Mouse (Mus musculus) kidney, embryonic 15.5 days (tissue): ENCODE data around the gene Dnajb13. TPM values are rescaled to one million over a fixed set of nuclear protein-coding genes. Genes with fewer than 3 reads are reported as not detected.

Experiments
- ATAC-seq: fragments of 200-750 bp; cut with Nextera tagmentation; replicated peaks from 2 replicates; pipeline ENCODE4 v1.8.0; 2017; ENCODE audit warnings: moderate TSS enrichment; ENCODE audit not compliant: low FRiP score
- H3K27ac ChIP-seq: fragments of 300-500 bp; sonication (generic); 2 replicates; pipeline ENCODE4 v1.5.1; 2015; ENCODE audit warnings: mild to moderate bottlenecking, inconsistent platforms
- H3K27me3 ChIP-seq: fragments of 300-500 bp; sonication (generic); 2 replicates; pipeline ENCODE4 v1.6.1; 2015; ENCODE audit warnings: inconsistent platforms
- H3K36me3 ChIP-seq: fragments of 300-500 bp; sonication (generic); 2 replicates; pipeline ENCODE4 v1.6.1; 2015; ENCODE audit warnings: inconsistent platforms
- H3K4me1 ChIP-seq: fragments of 300-500 bp; sonication (generic); 2 replicates; pipeline ENCODE4 v1.6.1; 2015; ENCODE audit warnings: inconsistent platforms
- H3K4me2 ChIP-seq: fragments of 300-500 bp; sonication (generic); 2 replicates; pipeline ENCODE4 v1.6.1; 2015; ENCODE audit warnings: moderate library complexity, mild to moderate bottlenecking, inconsistent platforms
- H3K4me3 ChIP-seq: fragments of 300-500 bp; sonication (generic); replicated peaks from 2 replicates; pipeline ENCODE4 v1.5.1; 2015; ENCODE audit warnings: mild to moderate bottlenecking, inconsistent platforms
- H3K9ac ChIP-seq: fragments of 300-500 bp; sonication (generic); 2 replicates; pipeline ENCODE4 v1.6.1; 2015; ENCODE audit warnings: mild to moderate bottlenecking, inconsistent platforms
- H3K9me3 ChIP-seq: fragments of 300-500 bp; sonication (generic); replicated peaks from 2 replicates; pipeline ENCODE4 v1.6.1; 2016; ENCODE audit warnings: inconsistent platforms
- WGBS: fragments of 180-500 bp; shearing (Covaris S2); methylation state at CpG from one replicate; pipeline ENCODE4 v1.1.7; 2015; ENCODE audit warnings: mixed read lengths; 5-methylcytosine and 5-hydroxymethylcytosine counted together
- polyA plus RNA-seq: library from polyadenylated mRNA; unstranded; fragments of >200 nt; fragmentation: Nextera tagmentation; extraction: Ambion mirVana; gene quantifications from 2 replicates; pipeline ENCODE4 v1.2.1, GENCODE M21; 2015

Gene Dnajb13
- polyA plus RNA-seq, 1 experiment from 2014 or later: 0.40 TPM

DNA sequence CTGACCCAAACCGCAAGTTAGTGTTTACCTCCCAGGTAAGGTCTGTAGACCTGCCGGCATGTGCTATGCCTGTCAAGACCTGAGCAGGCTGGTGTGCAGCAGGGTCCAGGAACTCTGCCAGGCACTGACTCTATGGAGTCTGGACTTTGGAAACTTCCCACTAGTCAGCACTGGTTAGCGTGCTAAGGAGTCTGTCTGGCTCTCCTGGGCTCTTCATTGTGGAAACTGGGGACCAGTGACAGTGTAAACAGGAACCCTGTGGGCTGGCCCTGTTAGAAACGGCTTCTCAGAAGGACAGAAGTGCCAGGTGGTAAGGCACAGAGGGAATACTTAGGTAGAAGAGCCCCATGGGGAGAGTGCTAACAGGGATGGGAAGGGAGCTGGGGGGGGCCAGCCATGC, 49.5 kb downstream of the Dnajb13 start:
- no peak overlapping the region for H3K9ac ChIP-seq
- peak; percentile 70 for ATAC-seq
- H3K9me3 ChIP-seq: no peaks in the 10 kb centered on the region
- H3K4me1 ChIP-seq: peaks cover 21% of the 10 kb centered on the region
- H3K4me2 ChIP-seq: 0 out of 2 replicates have a peak overlapping the region, but pooled peaks have one; percentile 15
- H3K4me3 ChIP-seq: no peak overlapping the region
- 72% methylated on average over 4 of the region's 4 CpGs for WGBS
- peaks cover 48% of the 10 kb centered on the region for H3K36me3 ChIP-seq
- H3K27ac ChIP-seq: peak overlapping the region; percentile 69
- no peaks in the 10 kb centered on the region for H3K27me3 ChIP-seq

DNA sequence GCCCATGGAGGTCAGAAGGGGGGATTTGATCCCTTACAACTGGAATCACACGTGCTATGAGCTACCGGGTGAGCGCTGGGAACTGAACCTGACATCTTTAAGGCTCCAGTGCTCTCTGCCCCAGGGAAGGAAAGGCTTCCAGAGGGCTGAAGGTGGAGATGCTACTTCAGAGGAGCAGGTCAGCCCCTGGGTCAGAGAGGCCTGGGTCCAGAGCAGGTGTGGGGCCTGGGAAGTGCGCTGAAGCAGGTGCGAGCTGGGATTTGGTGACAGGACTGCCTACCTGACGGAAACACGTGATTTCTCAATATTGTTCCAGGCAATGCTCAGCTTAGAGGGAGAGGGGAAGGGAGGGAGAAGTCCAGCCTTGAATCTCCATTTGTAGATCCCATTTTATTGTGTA, 50.5 kb downstream of the Dnajb13 start:
- Histone ChIP-seq H3K9ac (no peak overlapping the region), H3K36me3 (peaks cover 48% of the 10 kb centered on the region), H3K4me1 (peaks cover 21% of the 10 kb centered on the region), H3K27me3 (no peaks in the 10 kb centered on the region), H3K9me3 (no peaks in the 10 kb centered on the region), H3K4me2 (no peak overlapping the region), H3K4me3 (no peak overlapping the region), H3K27ac (0 out of 2 replicates have a peak overlapping the region, but pooled peaks have one; percentile 27)
- WGBS: 88% methylated on average over 7 of the region's 7 CpGs
- ATAC-seq: no peak

DNA sequence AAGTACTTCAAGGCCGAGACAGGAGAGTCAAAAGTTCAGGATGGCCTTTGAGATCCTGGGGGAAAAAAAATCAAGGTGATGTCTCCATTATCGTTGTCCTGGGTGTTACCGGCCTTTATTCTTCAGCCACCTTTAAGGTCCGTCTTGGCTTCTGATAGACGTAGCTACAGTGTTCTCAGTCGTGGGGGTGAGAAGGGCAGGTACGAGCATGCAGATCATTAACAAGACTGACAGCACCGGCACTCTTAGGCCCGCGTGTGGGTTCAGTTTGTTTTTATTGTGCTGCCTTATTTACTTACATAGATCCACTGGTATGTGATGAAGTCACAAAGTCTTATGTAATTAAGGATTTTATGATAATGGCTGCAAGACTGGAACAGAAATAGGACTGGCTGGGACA, 51.0 kb downstream of the Dnajb13 start:
- Histone ChIP-seq H3K4me2 (no peak overlapping the region), H3K4me3 (no peak overlapping the region), H3K9me3 (no peaks in the 10 kb centered on the region), H3K27me3 (no peaks in the 10 kb centered on the region), H3K27ac (no peak overlapping the region), H3K36me3 (peaks cover 47% of the 10 kb centered on the region), H3K9ac (no peak overlapping the region), H3K4me1 (peaks cover 21% of the 10 kb centered on the region)
- ATAC-seq: no peak
- 64% methylated on average over 10 of the region's 10 CpGs for WGBS

GRCm38 (mm10) chr7:100463194-100463593, 51.6 kb downstream of the Dnajb13 start:
- H3K27me3 ChIP-seq: no peaks in the 10 kb centered on the region
- H3K9ac ChIP-seq: no peak overlapping the region
- H3K4me1 ChIP-seq: peaks cover 21% of the 10 kb centered on the region
- no peak for ATAC-seq
- no peak overlapping the region for H3K4me2 ChIP-seq
- H3K4me3 ChIP-seq: no peak overlapping the region
- no peak overlapping the region for H3K27ac ChIP-seq
- H3K9me3 ChIP-seq: no peaks in the 10 kb centered on the region
- peaks cover 45% of the 10 kb centered on the region for H3K36me3 ChIP-seq
- WGBS: 71% methylated on average over 9 of the region's 9 CpGs

GRCm38 (mm10) chr7:100461621-100462151, 53.1 kb downstream of the Dnajb13 start:
- H3K4me3 ChIP-seq: no peak overlapping the region
- H3K9ac ChIP-seq: no peak overlapping the region
- H3K27ac ChIP-seq: no peak overlapping the region
- WGBS: 86% methylated on average over 6 of the region's 6 CpGs
- peaks cover 21% of the 10 kb centered on the region for H3K4me1 ChIP-seq
- ATAC-seq: no peak
- no peak overlapping the region for H3K4me2 ChIP-seq
- H3K9me3 ChIP-seq: no peaks in the 10 kb centered on the region
- peaks cover 53% of the 10 kb centered on the region for H3K36me3 ChIP-seq
- no peaks in the 10 kb centered on the region for H3K27me3 ChIP-seq

DNA sequence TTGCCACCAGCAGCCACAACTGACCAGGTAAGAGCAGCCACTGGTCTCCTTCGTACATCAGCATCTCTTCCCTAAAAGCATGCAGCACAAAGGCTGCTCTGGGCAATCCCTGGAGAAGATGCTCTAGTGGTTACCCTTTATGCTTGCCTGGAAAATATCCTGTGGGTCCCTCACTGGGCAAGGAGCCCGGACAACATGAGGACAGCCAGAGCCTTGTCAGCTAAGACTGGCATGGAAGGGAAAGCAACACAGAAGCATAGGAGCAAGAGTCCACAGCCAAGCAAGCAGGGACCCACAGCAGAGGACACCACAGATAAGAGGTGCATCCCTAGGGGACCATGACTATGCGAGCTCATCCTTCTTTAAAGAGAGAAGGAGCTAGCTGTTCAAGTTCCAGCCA, 54.9 kb downstream of the Dnajb13 start:
- H3K4me2 ChIP-seq: no peak overlapping the region
- H3K4me3 ChIP-seq: no peak overlapping the region
- no peak for ATAC-seq
- H3K27me3 ChIP-seq: no peaks in the 10 kb centered on the region
- H3K36me3 ChIP-seq: peaks cover 67% of the 10 kb centered on the region
- H3K4me1 ChIP-seq: 0 out of 2 replicates have a peak, but pooled peaks cover 9% of the 10 kb centered on the region
- H3K9ac ChIP-seq: no peak overlapping the region
- WGBS: 98% methylated on average over 3 of the region's 3 CpGs
- H3K9me3 ChIP-seq: no peaks in the 10 kb centered on the region
- H3K27ac ChIP-seq: no peak overlapping the region

GRCm38 (mm10) chr7:100458153-100458552, 56.6 kb downstream of the Dnajb13 start:
- Histone ChIP-seq H3K4me2 (no peak overlapping the region), H3K36me3 (peaks cover 77% of the 10 kb centered on the region), H3K27ac (no peak overlapping the region), H3K4me1 (0 out of 2 replicates have a peak, but pooled peaks cover 1% of the 10 kb centered on the region), H3K27me3 (no peaks in the 10 kb centered on the region), H3K4me3 (no peak overlapping the region), H3K9ac (no peak overlapping the region), H3K9me3 (no peaks in the 10 kb centered on the region)
- 58% methylated on average over 1 of the region's 1 CpGs for WGBS
- ATAC-seq: no peak

Other genes with a start within 250 kb of the Dnajb13 start
- 7.7 TPM in 2 replicates for gene P4ha3, start 229.4 kb downstream of the Dnajb13 start, polyA plus RNA-seq
- gene C2cd3, start 142.7 kb downstream of the Dnajb13 start, polyA plus RNA-seq: 27.4 and 28.1 TPM in 2 replicates
- gene Ppme1, start 142.7 kb downstream of the Dnajb13 start, polyA plus RNA-seq: 61.2 and 68.9 TPM in 2 replicates
- 0.12 and 0.17 TPM in 2 replicates for gene Ucp3, start 42.0 kb downstream of the Dnajb13 start, polyA plus RNA-seq
- gene Ucp2, start 21.6 kb downstream of the Dnajb13 start, polyA plus RNA-seq: 191 and 221 TPM in 2 replicates
- gene Coa4, start 22.1 kb upstream of the Dnajb13 start, polyA plus RNA-seq: 23.3 and 24.9 TPM in 2 replicates
- 102 and 105 TPM in 2 replicates for gene Rab6a, start 92.5 kb upstream of the Dnajb13 start, polyA plus RNA-seq
- gene Mrpl48, start 93.3 kb upstream of the Dnajb13 start, polyA plus RNA-seq: 81.2 and 92.4 TPM in 2 replicates
- 3.5 and 4.4 TPM in 2 replicates for gene Plekhb1, start 147.5 kb upstream of the Dnajb13 start, polyA plus RNA-seq
- 38.4 and 46.1 TPM in 2 replicates for gene Fam168a, start 191.7 kb upstream of the Dnajb13 start, polyA plus RNA-seq